Mouse (Mus musculus): ENCODE data around the gene Ero1l.

GRCm38 (mm10) chr14:45325471-45325870, 6.9 kb upstream of the Ero1l start:
- TF ChIP-seq TAL1 (IDR thresholded peaks at IDR 0.05; ENCODE audit: low read length) (no peak), GATA1 (IDR thresholded peaks at IDR 0.05; ENCODE audit: low read length) (no peak)
